Mouse (Mus musculus): ENCODE results near the gene Pola2. TPM values are rescaled to one million over a fixed set of nuclear protein-coding genes. Genes with fewer than 3 reads are reported as not detected.

The Pola2 gene
- polyA plus RNA-seq, 1 experiment from 2014 or later = 44.4 TPM

DNA sequence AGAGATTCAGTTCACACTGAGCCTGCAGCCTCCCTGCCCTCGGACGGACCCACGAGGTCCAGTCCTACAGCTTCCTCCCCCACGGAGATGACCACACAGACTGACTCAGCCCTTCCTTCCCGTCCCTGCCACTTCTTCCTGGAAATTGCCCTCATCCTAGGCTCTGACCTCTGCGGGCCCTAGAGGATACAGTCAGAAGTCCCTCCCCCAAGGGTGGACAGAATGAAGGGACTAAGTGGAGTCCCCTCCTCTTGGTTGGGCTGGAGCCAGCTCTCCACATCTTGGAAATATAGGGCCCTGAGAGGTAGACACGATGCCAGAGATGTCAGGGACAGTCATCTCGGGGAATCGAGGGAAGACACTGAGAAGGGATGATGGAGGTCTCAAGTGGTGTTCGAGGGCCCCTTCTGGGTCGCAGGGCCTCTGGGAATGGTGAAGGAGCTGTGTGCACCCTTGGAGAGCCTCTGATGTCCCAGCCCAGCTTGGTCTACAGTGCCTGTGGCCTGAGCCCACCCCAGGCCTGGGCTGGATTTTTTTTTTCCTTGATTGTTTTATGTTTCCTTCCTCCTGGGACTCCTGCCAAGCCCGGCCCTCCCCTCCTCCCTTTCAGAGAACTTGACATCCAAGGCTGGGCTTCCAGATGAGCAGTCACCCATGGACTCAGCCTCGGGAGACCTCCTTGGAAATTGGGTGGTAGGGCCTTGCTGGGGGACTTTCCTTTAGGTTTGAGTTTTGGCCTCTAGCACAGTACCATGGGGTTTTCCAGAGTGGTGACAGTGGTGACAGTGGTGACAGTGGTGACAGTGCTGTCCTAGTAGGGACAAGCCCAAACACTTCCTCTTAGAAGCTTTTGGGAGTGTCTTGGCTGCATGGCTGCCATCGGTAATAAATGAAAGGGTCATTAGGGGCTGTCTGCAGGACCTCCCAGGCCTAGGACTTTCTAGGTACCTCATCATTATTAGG lies 34.1 kb downstream of the Pola2 start:
- 69% methylated on average over 14 of the region's 14 CpGs for WGBS
- no peak overlapping the region for H3K27ac ChIP-seq

GRCm38 (mm10) chr19:5928546-5928945 lies 35.5 kb downstream of the Pola2 start:
- H3K27ac ChIP-seq = no peak overlapping the region
- 77% methylated on average over 3 of the region's 3 CpGs for WGBS
- no peak overlapping the region for H3K4me2 ChIP-seq (replicated peaks)
- no peaks in the 10 kb centered on the region for H3K9me3 ChIP-seq
- H3K36me3 ChIP-seq = no peaks in the 10 kb centered on the region
- peaks cover 8% of the 10 kb centered on the region; the same call in 1 of the 2 replicates for H3K27me3 ChIP-seq (replicated peaks)
- H3K9ac ChIP-seq = no peak overlapping the region
- H3K4me1 ChIP-seq = peaks cover 14% of the 10 kb centered on the region
- no peak overlapping the region for H3K4me3 ChIP-seq
- ATAC-seq (ENCODE audit: low FRiP score, low read depth) = no peak

More for the DNA sequence above, 34.1 kb downstream of the Pola2 start:
- H3K36me3 ChIP-seq = no peaks in the 10 kb centered on the region
- ATAC-seq (ENCODE audit: low FRiP score, low read depth) = no peak
- H3K4me3 ChIP-seq = no peak overlapping the region
- peaks cover 8% of the 10 kb centered on the region; the same call in 1 of the 2 replicates for H3K27me3 ChIP-seq (replicated peaks)
- no peak overlapping the region for H3K9ac ChIP-seq
- peaks cover 10% of the 10 kb centered on the region; the same call in 1 of the 2 replicates for H3K4me1 ChIP-seq
- no peaks in the 10 kb centered on the region for H3K9me3 ChIP-seq
- no peak overlapping the region for H3K4me2 ChIP-seq (replicated peaks)

DNA sequence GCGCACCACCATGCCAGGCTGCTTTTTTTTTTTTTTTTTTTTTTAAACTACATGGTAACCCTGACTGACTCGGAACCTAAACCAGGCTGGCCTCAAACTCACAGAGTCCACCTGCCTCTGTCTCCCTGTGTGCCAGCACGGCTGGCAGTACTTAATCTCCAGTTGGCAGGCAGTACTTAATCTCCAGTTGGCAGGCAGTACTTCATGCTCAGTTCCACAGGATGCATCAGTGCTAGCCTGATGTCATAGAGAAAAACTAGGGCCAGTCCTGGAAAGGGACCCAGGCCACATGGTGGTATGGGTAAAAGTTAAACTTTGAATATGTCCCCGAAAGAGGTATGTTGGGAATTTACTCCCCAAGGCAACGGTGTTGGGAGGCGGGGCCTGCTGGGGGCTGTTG lies 35.9 kb downstream of the Pola2 start:
- H3K4me2 ChIP-seq (replicated peaks) = no peak overlapping the region
- no peaks in the 10 kb centered on the region for H3K9me3 ChIP-seq
- no peaks in the 10 kb centered on the region for H3K36me3 ChIP-seq
- 75% methylated on average over 6 of the region's 6 CpGs for WGBS
- ATAC-seq (ENCODE audit: low FRiP score, low read depth) = no peak
- peaks cover 8% of the 10 kb centered on the region; the same call in 1 of the 2 replicates for H3K27me3 ChIP-seq (replicated peaks)
- H3K27ac ChIP-seq = no peak overlapping the region
- peaks cover 14% of the 10 kb centered on the region for H3K4me1 ChIP-seq
- H3K4me3 ChIP-seq = no peak overlapping the region
- H3K9ac ChIP-seq = no peak overlapping the region

GRCm38 (mm10) chr19:5927532-5927931 lies 36.5 kb downstream of the Pola2 start:
- WGBS = 70% methylated on average over 8 of the region's 8 CpGs
- no peak overlapping the region for H3K4me2 ChIP-seq (replicated peaks)
- no peaks in the 10 kb centered on the region for H3K36me3 ChIP-seq
- peaks cover 14% of the 10 kb centered on the region for H3K4me1 ChIP-seq
- H3K4me3 ChIP-seq = no peak overlapping the region
- peaks cover 8% of the 10 kb centered on the region; the same call in 1 of the 2 replicates for H3K27me3 ChIP-seq (replicated peaks)
- no peak overlapping the region for H3K9ac ChIP-seq
- no peak for ATAC-seq (ENCODE audit: low FRiP score, low read depth)
- no peaks in the 10 kb centered on the region for H3K9me3 ChIP-seq
- H3K27ac ChIP-seq = no peak overlapping the region

GRCm38 (mm10) chr19:5927026-5927425 lies 37.0 kb downstream of the Pola2 start:
- Histone ChIP-seq H3K27me3 (replicated peaks) (peaks cover 8% of the 10 kb centered on the region; the same call in 1 of the 2 replicates), H3K9me3 (no peaks in the 10 kb centered on the region), H3K4me3 (no peak overlapping the region), H3K9ac (no peak overlapping the region), H3K27ac (no peak overlapping the region), H3K4me2 (replicated peaks) (no peak overlapping the region), H3K4me1 (peaks cover 14% of the 10 kb centered on the region), H3K36me3 (no peaks in the 10 kb centered on the region)
- ATAC-seq (ENCODE audit: low FRiP score, low read depth) = no peak
- 74% methylated on average over 11 of the region's 11 CpGs for WGBS

DNA sequence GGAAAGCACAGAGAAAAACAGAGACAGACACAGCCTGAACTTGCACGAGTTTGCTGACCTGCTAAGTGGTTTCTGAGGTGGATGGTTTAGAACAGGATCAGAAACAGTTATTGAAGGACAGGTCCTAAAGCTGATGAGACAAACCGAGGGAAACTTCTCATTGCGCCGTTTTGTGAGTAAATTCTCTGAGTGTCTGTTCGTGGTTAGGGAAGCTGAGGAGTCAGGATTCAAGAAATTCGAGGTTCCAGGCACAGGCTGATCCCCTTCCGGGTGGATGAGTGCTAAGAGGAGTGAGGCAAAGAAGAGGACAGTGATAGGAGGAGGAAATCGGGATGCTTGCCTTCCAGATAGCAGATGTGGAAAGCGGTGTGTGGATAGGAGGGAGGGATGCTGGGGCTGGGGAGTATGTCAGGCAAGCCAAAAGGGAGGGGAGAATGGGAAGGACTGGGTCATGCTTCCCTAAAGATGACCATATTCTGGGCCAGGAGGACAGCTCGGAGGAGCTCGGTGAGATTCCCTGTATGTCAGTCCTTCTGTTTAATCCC lies 38.6 kb downstream of the Pola2 start:
- Histone ChIP-seq H3K9me3 (no peaks in the 10 kb centered on the region), H3K4me1 (peaks cover 20% of the 10 kb centered on the region), H3K4me3 (peak overlapping the region; percentile 54), H3K36me3 (no peaks in the 10 kb centered on the region), H3K27me3 (replicated peaks) (peaks cover 8% of the 10 kb centered on the region; the same call in 1 of the 2 replicates), H3K9ac (0 out of 2 replicates have a peak overlapping the region, but pooled peaks have one; percentile 52), H3K27ac (no peak overlapping the region), H3K4me2 (replicated peaks) (peak overlapping the region; percentile 96)
- ATAC-seq (ENCODE audit: low FRiP score, low read depth) = no peak
- WGBS = 32% methylated on average over 11 of the region's 11 CpGs

DNA sequence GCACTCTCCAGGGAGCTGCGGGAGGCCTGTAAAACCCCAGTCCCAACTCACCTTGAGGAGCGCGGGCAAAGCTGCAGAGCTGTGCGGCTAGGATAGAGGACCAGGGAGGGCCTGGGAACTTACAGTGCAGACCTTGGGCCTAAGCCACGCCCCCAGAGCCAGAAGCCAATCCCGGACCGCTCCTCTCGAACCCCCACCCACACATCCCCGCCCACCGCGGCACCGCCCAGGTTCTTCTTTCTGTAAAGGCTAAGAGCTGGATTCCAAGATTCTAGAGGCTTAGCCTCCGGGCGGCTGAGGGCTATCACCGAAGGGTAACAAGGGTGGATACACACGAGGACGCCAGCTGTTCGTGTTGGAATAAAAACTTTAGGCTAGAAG lies 39.3 kb downstream of the Pola2 start, which contains the start of gene Cdc42ep2:
TSS of gene Cdc42ep2 (minus strand) at position 104 of the 381 bp plus-strand sequence.
- peaks cover 20% of the 10 kb centered on the region for H3K4me1 ChIP-seq
- H3K36me3 ChIP-seq = no peaks in the 10 kb centered on the region
- peak within 1 kb of the TSS; percentile 43 for H3K27ac ChIP-seq
- H3K4me3 ChIP-seq = peak within 1 kb of the TSS; percentile 54
- 0% methylated on average over 18 of the region's 18 CpGs for WGBS
- H3K9ac ChIP-seq = peak within 1 kb of the TSS; percentile 52
- peak within 1 kb of the TSS; percentile 96 for H3K4me2 ChIP-seq (replicated peaks)
- peaks cover 8% of the 10 kb centered on the region; the same call in 1 of the 2 replicates for H3K27me3 ChIP-seq (replicated peaks)
- no peaks in the 10 kb centered on the region for H3K9me3 ChIP-seq
- ATAC-seq (ENCODE audit: low FRiP score, low read depth) = peak; percentile 94

DNA sequence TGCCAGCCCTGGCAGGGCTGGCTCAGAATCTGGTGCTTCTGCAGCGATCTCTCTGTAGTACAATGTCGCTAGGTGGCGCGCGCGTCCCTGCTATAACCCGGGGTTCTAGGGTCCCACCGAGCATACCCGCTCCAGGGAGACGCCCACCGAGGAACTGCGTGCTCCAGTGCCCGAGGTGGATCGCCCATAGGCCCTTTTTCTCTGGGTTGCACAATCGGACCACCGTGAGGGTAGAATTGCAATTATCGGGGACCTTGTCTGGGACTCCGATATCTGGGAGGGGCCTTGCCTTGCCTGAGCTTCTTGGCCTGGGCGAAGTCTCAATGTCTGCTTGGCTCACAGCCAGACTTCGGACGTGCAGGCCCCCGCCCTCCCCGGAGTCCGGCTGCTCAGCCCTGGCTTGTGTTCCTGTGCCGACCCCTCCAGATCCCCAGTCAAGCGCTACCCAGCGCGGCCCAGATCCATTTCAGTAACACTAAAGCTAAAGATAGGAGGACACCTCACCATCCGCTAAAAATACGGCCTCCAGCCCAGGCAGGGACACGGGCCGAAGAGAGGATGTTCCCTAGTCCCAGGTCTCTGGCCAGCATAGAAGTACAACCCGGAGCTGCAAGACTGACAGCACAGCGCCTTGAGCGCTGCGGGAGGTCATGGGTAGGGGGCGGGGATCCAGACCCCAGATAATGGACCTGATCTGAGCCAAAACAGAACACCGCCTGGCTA lies 39.9 kb downstream of the Pola2 start:
- peak; percentile 86 for ATAC-seq (ENCODE audit: low FRiP score, low read depth)
- peak overlapping the region; percentile 54 for H3K4me3 ChIP-seq
- H3K9ac ChIP-seq = peak overlapping the region; percentile 52
- under 1% methylated on average over 38 of the region's 38 CpGs for WGBS
- peaks cover 8% of the 10 kb centered on the region; the same call in 1 of the 2 replicates for H3K27me3 ChIP-seq (replicated peaks)
- H3K4me1 ChIP-seq = peaks cover 20% of the 10 kb centered on the region
- H3K27ac ChIP-seq = peak overlapping the region; percentile 43
- no peaks in the 10 kb centered on the region for H3K9me3 ChIP-seq
- H3K4me2 ChIP-seq (replicated peaks) = peak overlapping the region; percentile 96
- no peaks in the 10 kb centered on the region for H3K36me3 ChIP-seq

- WGBS = 93% methylated on average over 3 of the region's 3 CpGs
- H3K27me3 ChIP-seq (replicated peaks) = peaks cover 8% of the 10 kb centered on the region; the same call in 1 of the 2 replicates
- H3K36me3 ChIP-seq = peaks cover 3% of the 10 kb centered on the region; the same call in 1 of the 2 replicates
- H3K4me1 ChIP-seq = peaks cover 20% of the 10 kb centered on the region
- no peak overlapping the region for H3K4me2 ChIP-seq (replicated peaks)
- ATAC-seq (ENCODE audit: low FRiP score, low read depth) = no peak
- no peak overlapping the region for H3K9ac ChIP-seq
- no peak overlapping the region for H3K27ac ChIP-seq
- no peak overlapping the region for H3K4me3 ChIP-seq
- no peaks in the 10 kb centered on the region for H3K9me3 ChIP-seq
These were observed 41.0 kb downstream of the Pola2 start for GRCm38 (mm10) chr19:5922963-5923362.

GRCm38 (mm10) chr19:5922119-5922942 lies 41.7 kb downstream of the Pola2 start:
- Histone ChIP-seq H3K9ac (no peak overlapping the region), H3K4me3 (no peak overlapping the region), H3K27me3 (replicated peaks) (peaks cover 8% of the 10 kb centered on the region; the same call in 1 of the 2 replicates), H3K4me1 (peaks cover 20% of the 10 kb centered on the region), H3K9me3 (no peaks in the 10 kb centered on the region), H3K4me2 (replicated peaks) (0 out of 2 replicates have a peak overlapping the region, but pooled peaks have one; percentile 25), H3K27ac (no peak overlapping the region), H3K36me3 (peaks cover 9% of the 10 kb centered on the region; the same call in 1 of the 2 replicates)
- ATAC-seq (ENCODE audit: low FRiP score, low read depth) = no peak
- WGBS = 81% methylated on average over 15 of the region's 15 CpGs

GRCm38 (mm10) chr19:5921715-5922114 lies 42.3 kb downstream of the Pola2 start:
- Histone ChIP-seq H3K4me3 (no peak overlapping the region), H3K36me3 (peaks cover 11% of the 10 kb centered on the region; the same call in 1 of the 2 replicates), H3K9me3 (no peaks in the 10 kb centered on the region), H3K27me3 (replicated peaks) (peaks cover 8% of the 10 kb centered on the region; the same call in 1 of the 2 replicates), H3K27ac (no peak overlapping the region), H3K9ac (0 out of 2 replicates have a peak overlapping the region, but pooled peaks have one; percentile 18), H3K4me2 (replicated peaks) (peak overlapping the region; percentile 25; the same call in 1 of the 2 replicates), H3K4me1 (peaks cover 20% of the 10 kb centered on the region)
- 20% methylated on average over 9 of the region's 9 CpGs for WGBS
- no peak for ATAC-seq (ENCODE audit: low FRiP score, low read depth)

All from neural tube, embryonic 12.5 days (tissue).